Comparison of ENCODE assay signal across 9 mouse cellular contexts in the genomic region with DNA sequence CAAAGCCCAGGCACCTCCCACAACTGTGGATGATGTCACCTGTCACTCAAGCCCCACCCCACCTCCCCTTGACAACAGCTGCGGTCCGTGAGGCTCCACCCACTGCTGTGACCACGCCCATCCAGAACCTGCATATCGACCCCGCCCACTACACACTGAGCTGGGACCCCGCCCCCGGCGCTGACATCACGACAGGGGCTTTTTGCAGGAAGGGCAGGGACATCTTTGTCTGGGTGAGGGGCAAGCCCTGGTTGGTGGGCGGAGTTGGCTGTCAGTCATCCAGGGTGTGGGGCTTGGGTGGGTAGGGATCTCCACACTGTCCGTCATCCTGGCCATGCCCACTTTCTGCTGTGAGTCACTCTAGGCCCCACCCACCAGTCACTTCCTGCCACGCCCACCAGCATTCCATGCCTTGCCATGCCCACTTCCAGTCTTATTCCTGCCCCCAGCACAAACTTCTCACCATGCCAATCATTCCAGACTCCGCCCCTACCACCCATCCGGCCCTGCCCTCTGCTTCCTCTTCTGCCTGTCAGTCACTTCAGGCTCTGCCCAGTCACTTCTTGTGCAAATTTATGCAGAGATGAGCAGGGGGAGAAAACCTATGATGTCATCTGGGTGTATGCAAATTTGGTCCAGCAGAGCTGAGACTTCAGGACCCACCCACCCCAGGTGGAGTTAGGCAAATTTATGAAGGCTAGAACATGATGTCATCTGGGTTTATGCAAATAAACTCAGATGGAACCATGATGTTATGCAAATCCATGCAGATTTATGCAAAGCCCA. TPM values are rescaled to one million over a fixed set of nuclear protein-coding genes. Genes with fewer than 3 reads are reported as not detected.
A peak's percentile ranks its signal among the peaks of the same experiment; 100 is the strongest.
DNase-seq lines count a peak whose midpoint lies in the region; ATAC-seq lines count a peak whose summit lies in the region.
"Had no signal": no experiment of that assay in that cellular context is flagged by ENCODE, and none has a peak within 500 bp of the region (broad histone marks: within the 10 kb centered on the region; RNA-seq: fewer than 3 reads in every experiment).

No protein-coding gene starts in this region.

- ATAC-seq in common myeloid progenitor, adult 5-6 weeks (replicated peaks; ENCODE audit: low read depth, poor library complexity, severe bottlenecking) = peak; percentile 6; the same call in 1 of the 2 replicates
- peak; percentile 10 for ATAC-seq in neutrophil, adult 5-6 weeks (ENCODE audit: extremely low read depth, insufficient number of reproducible peaks, low FRiP score, poor library complexity, severe bottlenecking)

- intact Hi-C loops in left cerebral cortex, postnatal 25 days (cut with DNase I) = loop anchor here (10.0 kb wide), 2 partner anchors 223 to 357 kb away; partner anchors contain the start of genes Psmd6 and Slc4a7

- DNase-seq in embryo, embryonic 11 days = peak; percentile 7
- no peak for DNase-seq in embryo, embryonic 9.5 days (ENCODE audit: extremely low spot score)
- DNase-seq in lung, postnatal 36 days = peak; percentile 26
- no peak for DNase-seq in lung, postnatal 14 days
- DNase-seq in left cerebral cortex, postnatal 25 days (ENCODE audit: low spot score in 2 of 2) = peak; percentile 13 to 78
- DNase-seq in yolk sac, embryonic 10.5 days (ENCODE audit: low spot score) = no peak

RNA-seq across cellular contexts. Expression of gene Il3ra, which starts 2.0 kb away (rescaled TPM):
- total RNA-seq in common myeloid progenitor, adult 5-6 weeks (2017) = 29.0 and 30.0 TPM in 2 replicates
- total RNA-seq in left cerebral cortex, postnatal 25 days (2021) = 1 to 10 TPM; 3.3 to 5.5 TPM
- 2.1 and 12.4 TPM in 2 replicates for total RNA-seq in neutrophil, adult 5-6 weeks (2017)

RNA-seq across cellular contexts. Expression of gene Olfr31, which starts 25.4 kb away (rescaled TPM):
- not detected in 2 replicates for total RNA-seq in common myeloid progenitor, adult 5-6 weeks (2017)
- total RNA-seq in left cerebral cortex, postnatal 25 days (2021) = not detected
- total RNA-seq in neutrophil, adult 5-6 weeks (2017) = not detected in 2 replicates
- total RNA-seq: left cerebral cortex, postnatal 10 days had no signal

RNA-seq across cellular contexts. Expression of gene Olfr721-ps1, which starts 53.1 kb away (rescaled TPM):
- total RNA-seq in common myeloid progenitor, adult 5-6 weeks (2017) = not detected in 2 replicates
- not detected for total RNA-seq in left cerebral cortex, postnatal 25 days (2021)
- total RNA-seq in neutrophil, adult 5-6 weeks (2017) = not detected in 2 replicates
- total RNA-seq: left cerebral cortex, postnatal 10 days had no signal

Comparison
In these comparisons a context has a peak if more than half of its experiments do, and no peak if none do; other contexts are left out.
1. DNase-seq: peak in embryo, embryonic 11 days (single experiment), lung, postnatal 36 days (single experiment) and left cerebral cortex, postnatal 25 days (2 of 2); none in embryo, embryonic 9.5 days (single experiment), lung, postnatal 14 days (single experiment) and yolk sac, embryonic 10.5 days (single experiment).